Mouse (Mus musculus) adrenal gland, adult 18-20 months (tissue): ENCODE results near the gene Smurf2. TPM values are rescaled to one million over a fixed set of nuclear protein-coding genes. Genes with fewer than 3 reads are reported as not detected.

Experiments
- DNase-seq, 2 experiments: peaks; one replicate each; pipeline ENCODE4 v3.0.0; 2021 to 2022; ENCODE audit warnings: low spot score in 2 of 2
- total RNA-seq, 2 experiments: library from RNA; stranded (reverse); gene quantifications; 1 replicate in 1 of 2; 2 replicates in 1 of 2; pipeline ENCODE4 v1.2.3; 2021

Gene Smurf2
- total RNA-seq, 2 experiments from 2014 or later: 34.7 to 38.7 TPM

DNA sequence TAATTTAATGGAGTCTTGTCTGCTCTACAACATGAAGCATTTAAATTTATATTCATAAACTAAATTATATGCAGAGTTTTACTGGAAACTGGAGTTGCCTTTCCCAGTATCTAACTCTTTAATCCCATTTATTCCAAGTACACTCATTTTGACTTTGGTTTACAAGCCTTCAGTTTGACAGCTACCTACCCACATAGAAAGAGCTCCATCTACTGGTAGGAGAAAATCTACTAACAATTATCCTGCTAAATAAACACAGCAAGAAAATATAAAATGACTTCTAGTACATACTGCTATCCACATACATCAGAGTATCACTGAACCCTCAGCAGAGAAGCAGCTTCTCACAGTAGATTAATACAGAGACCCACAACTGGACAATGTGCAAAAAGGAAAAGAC lies 9.3 kb downstream of the Smurf2 start:
- DNase-seq: no peak

- DNase-seq: no peak
Observed at GRCm38 (mm10) chr11:106908016-106908415, 12.5 kb downstream of the Smurf2 start.

GRCm38 (mm10) chr11:106907253-106907652 lies 13.3 kb downstream of the Smurf2 start:
- no peak for DNase-seq

DNA sequence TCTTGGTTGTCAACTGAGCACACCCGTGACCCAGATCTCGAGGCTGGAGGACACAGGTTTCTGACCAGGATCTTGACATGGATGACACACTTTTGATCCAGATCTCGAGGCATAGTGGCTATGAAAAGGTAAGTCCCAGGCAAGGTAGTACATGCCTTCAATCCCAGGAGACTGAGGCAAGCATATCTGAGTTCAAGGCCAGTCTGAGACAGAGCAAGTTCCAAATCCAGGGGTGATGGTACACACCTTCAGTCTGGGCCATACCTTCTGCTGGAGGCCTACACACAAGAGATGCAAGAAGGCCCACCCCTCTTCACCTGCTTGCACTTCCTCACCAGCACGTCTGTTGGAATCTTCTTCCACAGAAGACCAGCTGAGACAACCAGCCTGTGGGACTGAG lies 14.8 kb downstream of the Smurf2 start:
- DNase-seq: no peak

GRCm38 (mm10) chr11:106899804-106900203 lies 20.7 kb downstream of the Smurf2 start:
- DNase-seq: no peak

DNA sequence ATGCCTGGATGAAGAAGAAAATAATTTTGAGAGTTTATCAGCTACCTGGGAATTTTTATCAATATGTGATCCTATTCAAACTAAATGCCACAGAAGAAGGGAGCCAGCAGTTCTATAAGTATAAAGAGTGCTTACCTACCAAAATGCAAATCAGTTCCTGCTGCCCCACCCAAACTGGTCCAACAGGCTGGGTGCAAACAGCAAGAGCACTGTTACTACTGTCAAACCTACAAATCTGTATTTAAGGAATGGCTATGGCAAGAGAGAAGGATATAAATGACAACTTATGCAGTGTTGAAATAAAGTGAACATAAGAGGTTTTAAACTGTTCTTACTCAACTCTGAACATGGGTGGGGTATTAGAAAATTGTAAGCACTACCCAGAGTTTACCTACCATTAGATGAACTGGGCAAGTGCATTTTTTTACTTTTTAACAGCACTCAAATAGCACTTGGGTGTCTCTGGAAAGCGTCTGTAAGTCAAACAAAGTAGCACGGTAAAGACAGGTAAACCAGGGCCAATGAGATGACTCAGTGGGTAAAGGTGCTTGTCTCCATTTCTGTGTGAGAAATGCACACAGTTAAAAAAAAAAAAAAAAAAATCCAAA lies 23.9 kb downstream of the Smurf2 start:
- DNase-seq: no peak

- DNase-seq: no peak
Observed at GRCm38 (mm10) chr11:106883656-106884055, 36.9 kb downstream of the Smurf2 start.

GRCm38 (mm10) chr11:106872650-106873049 lies 47.9 kb downstream of the Smurf2 start:
- DNase-seq: no peak

DNA sequence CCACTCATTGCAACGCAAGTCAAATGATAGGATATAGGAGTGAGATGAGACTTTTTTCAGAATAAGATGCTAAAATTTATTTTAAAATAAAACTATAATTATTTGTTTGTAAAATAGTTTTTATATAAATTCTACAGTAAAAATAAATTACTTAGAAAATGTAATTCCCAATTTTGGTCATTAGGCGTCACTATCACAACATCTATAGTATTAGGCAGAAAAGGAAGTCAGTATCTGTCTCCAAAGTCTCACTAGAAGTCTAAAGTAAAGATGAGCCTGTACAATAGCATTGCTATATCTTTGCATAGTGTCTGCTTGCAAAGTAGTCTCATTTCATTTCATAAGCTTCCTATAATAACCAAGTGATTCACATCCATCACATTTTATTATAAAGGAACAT lies 69.1 kb downstream of the Smurf2 start:
- no peak for DNase-seq

DNA sequence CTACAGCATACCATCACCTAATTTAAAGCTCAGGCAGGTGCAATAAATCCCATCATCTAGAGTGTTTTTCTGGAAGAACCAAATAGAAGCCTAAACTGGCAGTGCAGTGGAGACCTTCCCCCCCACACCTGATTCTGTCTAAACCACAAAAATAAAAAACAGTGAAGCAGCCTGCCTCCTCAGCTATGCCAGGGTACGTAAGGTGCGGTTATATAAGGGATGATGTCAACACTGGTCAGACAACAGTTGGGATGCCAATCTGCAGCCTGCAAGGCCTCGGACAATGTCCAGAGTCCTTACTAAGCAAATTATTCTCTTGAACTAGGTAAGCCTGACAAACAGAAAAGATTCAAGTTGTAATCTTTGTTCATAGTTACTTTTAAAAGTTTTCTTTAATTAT lies 78.5 kb downstream of the Smurf2 start:
- no peak for DNase-seq

GRCm38 (mm10) chr11:106828079-106828478 lies 92.4 kb downstream of the Smurf2 start:
- DNase-seq: no peak

- no peak for DNase-seq
Observed at GRCm38 (mm10) chr11:106824403-106824802, 96.1 kb downstream of the Smurf2 start.

- no peak for DNase-seq
Observed at GRCm38 (mm10) chr11:106823741-106824140, 96.8 kb downstream of the Smurf2 start.

DNA sequence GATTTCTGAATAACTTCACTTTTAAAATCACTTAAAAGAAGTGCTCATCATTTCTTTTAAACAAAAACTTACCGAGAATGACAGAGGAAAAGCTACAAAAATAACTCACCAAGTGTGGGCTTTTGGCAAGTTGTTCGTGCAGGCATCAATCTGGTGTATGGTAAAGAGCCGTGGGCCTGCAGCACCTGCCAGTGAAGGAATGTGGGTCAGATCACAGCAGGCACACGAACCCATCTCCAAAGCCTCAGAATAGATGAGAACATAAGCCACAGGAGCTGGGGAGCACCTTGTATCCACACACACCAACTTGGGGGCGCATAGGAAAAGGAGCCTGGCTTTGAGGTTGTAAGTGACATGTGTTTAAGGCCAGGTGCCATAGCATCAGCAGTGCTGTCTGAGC lies 97.6 kb downstream of the Smurf2 start:
- no peak for DNase-seq

DNA sequence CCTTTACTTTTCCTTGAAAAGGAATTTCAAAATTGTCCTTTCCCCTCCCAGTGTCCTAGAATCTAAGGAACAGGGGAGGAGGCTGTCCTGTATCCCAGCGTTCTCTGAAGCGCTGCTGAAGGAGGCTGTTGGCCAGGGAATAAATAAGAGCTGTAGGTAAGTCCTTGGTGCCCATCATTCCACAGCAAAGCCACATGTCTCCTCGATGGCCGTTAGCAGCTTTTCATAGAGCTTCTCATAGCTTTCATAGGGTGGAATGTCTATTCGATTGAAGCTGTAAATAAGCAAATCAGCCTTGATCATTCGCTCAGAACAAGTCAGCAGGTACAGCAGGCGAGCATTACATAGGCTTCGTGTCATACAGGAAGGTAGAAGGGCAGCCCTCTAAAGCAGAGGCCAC lies 98.0 kb downstream of the Smurf2 start:
- DNase-seq: no peak

GRCm38 (mm10) chr11:106821397-106821796 lies 99.1 kb downstream of the Smurf2 start:
- no peak for DNase-seq

- peak; percentile 20 to 59 for DNase-seq
Observed at GRCm38 (mm10) chr11:106820972-106821371, 99.5 kb downstream of the Smurf2 start.

GRCm38 (mm10) chr11:106820252-106820651 lies 100.3 kb downstream of the Smurf2 start:
- DNase-seq: no peak

- no peak for DNase-seq
Observed at GRCm38 (mm10) chr11:106819595-106819994, 100.9 kb downstream of the Smurf2 start.

GRCm38 (mm10) chr11:106818341-106818740 lies 102.2 kb downstream of the Smurf2 start:
- no peak for DNase-seq

DNA sequence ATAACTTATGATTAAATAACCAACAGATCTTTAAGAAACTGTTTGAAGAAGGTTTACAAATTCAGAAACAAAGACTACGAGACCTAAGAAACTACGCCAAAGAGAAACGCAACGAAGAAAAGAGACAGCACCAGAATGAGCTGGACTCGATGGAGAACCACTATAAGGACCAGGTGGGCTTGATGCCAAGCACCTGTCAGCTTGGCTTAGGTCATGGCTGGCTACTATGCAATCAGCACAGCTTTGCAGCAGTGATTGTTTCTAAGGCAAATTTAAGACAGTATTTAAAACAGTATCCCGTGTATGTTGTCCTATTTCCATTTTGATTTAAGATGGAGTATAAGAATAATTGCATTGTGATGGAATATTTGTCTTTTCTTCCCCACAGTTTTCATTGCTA lies 102.7 kb downstream of the Smurf2 start:
- DNase-seq: no peak

- DNase-seq: no peak
Observed at GRCm38 (mm10) chr11:106817156-106817555, 103.4 kb downstream of the Smurf2 start.

DNA sequence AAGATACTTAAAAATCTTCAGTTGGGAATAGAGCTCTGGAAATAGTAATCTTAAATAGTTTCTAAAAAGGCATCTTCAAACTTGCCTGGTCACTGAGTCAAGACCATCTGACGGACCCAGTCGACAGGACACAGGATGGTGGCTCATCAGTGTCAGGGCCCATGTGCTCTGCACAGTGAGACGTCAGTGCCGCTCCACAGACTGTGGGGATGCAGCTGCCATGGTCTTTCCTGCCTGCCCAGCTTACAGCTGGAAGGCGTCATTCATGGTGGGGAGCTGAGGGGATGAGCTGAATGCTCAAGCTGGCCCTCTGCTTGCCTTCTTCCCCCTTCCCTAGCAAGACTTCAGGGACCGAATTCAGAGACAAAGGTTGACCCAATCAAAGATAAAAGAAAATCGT lies 104.2 kb downstream of the Smurf2 start:
- no peak for DNase-seq

DNA sequence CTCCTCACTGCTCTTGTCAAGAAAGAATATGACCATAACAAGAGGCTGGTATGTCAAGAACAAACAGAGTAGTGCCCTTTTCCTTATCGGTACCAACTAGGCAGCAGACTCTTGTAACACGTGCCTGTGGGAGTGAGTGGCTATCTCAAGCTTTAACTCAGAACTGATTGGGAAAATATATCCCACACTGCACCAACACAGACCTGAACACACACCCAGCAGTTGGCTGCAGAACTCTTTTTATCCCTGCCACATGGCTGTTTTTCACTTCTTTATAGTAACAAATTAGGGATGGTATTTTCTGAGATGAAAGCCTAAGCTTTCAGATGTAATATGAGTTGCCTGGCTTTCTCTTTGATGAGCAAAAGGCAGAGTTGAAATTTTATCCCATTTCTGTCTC lies 104.8 kb downstream of the Smurf2 start:
- DNase-seq: no peak
